Mouse (Mus musculus): Measurements from ENCODE around the gene Ptger2. TPM values are rescaled to one million over a fixed set of nuclear protein-coding genes. Genes with fewer than 3 reads are reported as not detected.
A peak's percentile ranks its signal among the peaks of the same experiment; 100 is the strongest.

The Ptger2 gene
- total RNA-seq, 2 experiments from 2014 or later = 4.9 to 8.8 TPM

DNA sequence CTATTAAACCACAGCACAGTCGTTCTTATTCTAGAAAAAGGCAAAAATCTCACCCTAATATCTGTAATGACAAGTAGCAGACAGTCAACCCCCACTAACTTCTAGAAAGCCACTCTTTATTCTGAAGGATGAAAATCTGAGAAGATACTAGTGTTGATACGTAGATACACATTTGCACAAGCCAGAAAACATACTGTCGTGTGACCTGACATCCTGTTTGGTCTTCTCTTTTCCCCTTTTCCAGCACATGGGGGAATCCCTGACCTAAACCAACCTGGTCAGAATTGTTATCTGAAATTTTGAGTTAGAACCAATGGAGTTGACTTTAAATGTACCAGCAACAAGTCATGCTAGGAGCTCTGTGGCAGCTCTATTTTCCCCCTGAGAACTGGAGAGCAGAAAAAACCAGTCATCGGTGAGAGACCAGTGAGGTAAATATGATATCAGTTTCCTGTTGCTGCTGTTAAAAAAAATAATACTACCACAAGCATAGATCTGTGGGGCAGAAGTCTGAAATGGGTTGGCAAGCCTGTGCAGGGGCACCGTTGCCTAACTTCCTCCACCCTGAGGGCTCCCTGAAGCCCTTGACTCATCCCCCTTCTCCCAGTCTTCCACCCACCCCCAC lies 53.0 kb downstream of the Ptger2 start:
- peak; percentile 80 for ATAC-seq (ENCODE audit: poor library complexity, severe bottlenecking)

- no peak for ATAC-seq (ENCODE audit: poor library complexity, severe bottlenecking)
Measured at GRCm38 (mm10) chr14:45048128-45048527, 60.1 kb downstream of the Ptger2 start.

- ATAC-seq (ENCODE audit: poor library complexity, severe bottlenecking) = peak; percentile 89
Measured at GRCm38 (mm10) chr14:45049689-45050418, 61.9 kb downstream of the Ptger2 start.

GRCm38 (mm10) chr14:45050419-45050776 lies 62.4 kb downstream of the Ptger2 start:
- peak; percentile 18 for ATAC-seq (ENCODE audit: poor library complexity, severe bottlenecking)

DNA sequence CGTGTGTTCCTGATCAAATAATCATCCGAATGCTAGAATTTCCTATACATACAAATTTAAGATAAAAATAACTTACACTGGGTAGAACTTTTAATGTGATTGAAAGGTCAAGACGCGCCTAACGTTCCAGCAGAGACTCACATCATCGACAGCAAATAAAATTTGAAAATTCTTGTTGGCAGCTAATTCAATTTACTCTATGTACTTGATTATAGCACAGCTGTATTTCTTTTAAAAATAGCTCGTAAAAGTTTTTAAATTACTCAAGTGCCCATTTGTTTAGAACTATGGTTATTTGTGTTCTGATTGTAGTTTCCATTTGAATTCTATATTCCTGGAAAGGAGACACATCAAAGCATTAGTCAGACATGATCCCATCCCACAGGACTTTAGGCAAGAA lies 63.1 kb downstream of the Ptger2 start:
- ATAC-seq (ENCODE audit: poor library complexity, severe bottlenecking) = no peak

Other genes with a start within 250 kb of the Ptger2 start
- gene Gm8267, start 237.9 kb upstream of the Ptger2 start, total RNA-seq (2015) = not detected in 2 replicates
- not detected in 2 replicates for gene Gm8267, start 237.9 kb upstream of the Ptger2 start, total RNA-seq (2017)
- gene Ptgdr, start 128.8 kb upstream of the Ptger2 start, total RNA-seq (2015) = 0.30 TPM in 1 of 2 replicates, not detected in the other
- gene Ptgdr, start 128.8 kb upstream of the Ptger2 start, total RNA-seq (2017) = 0.20 and 0.22 TPM in 2 replicates
- gene Gpr137c, start 231.5 kb downstream of the Ptger2 start, total RNA-seq (2015) = 3.1 and 3.9 TPM in 2 replicates
- gene Gpr137c, start 231.5 kb downstream of the Ptger2 start, total RNA-seq (2017) = 2.1 and 3.4 TPM in 2 replicates
- gene Txndc16, start 232.1 kb downstream of the Ptger2 start, total RNA-seq (2015) = 25.5 and 28.0 TPM in 2 replicates
- gene Txndc16, start 232.1 kb downstream of the Ptger2 start, total RNA-seq (2017) = 47.1 and 48.1 TPM in 2 replicates

Measured in megakaryocyte, adult 5-6 weeks (primary cell).